Mouse (Mus musculus): ENCODE measurements at regions not wholly inside any gene's neighbourhood (a gene's known extent, or its start where the extent isn't known, plus 50 kb on each side); places are given as distances from the start of the nearest gene placed in this dataset.

- H3K4me3 ChIP-seq (ENCODE audit: insufficient read depth, low read length): no peak overlapping the region
- no peak overlapping the region for H3K27ac ChIP-seq (ENCODE audit: insufficient read depth, low read depth, low read length)
- TF ChIP-seq POLR2A (IDR thresholded peaks at IDR 0.05; ENCODE audit: borderline replicate concordance, low read depth, low read length) (no peak), CTCF (IDR thresholded peaks at IDR 0.05; ENCODE audit: low read depth, low read length) (no peak)
- H3K4me1 ChIP-seq (ENCODE audit: control insufficient read depth, insufficient read depth, low read length): no peaks in the 10 kb centered on the region
Measured at GRCm38 (mm10) chr4:142474018-142474417, 234.8 kb upstream of the Kazn start.

DNA sequence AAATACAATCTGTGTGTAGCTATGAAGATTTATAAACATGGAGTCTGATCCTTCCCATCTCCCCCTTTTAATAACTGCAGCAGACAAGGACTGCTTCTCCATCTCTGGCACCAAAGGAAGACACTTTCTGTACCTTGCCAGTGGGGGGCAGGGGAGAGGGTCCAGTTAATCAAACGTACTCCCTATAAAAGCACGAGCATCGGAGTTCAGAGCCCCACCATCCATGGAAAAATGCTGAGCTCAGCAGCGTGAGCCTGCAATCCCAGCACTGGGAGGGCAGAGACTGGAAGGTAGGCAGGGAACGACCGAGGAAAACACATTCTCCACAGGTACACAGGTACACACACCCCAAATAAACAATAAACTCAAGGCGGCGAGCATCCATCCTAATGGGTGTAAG, 234.1 kb upstream of the Kazn start:
- H3K4me1 ChIP-seq (ENCODE audit: control insufficient read depth, insufficient read depth, low read length): no peaks in the 10 kb centered on the region
- H3K27ac ChIP-seq (ENCODE audit: insufficient read depth, low read depth, low read length): no peak overlapping the region
- TF ChIP-seq CTCF (IDR thresholded peaks at IDR 0.05; ENCODE audit: low read depth, low read length) (no peak), POLR2A (IDR thresholded peaks at IDR 0.05; ENCODE audit: borderline replicate concordance, low read depth, low read length) (no peak)
- no peak overlapping the region for H3K4me3 ChIP-seq (ENCODE audit: insufficient read depth, low read length)

DNA sequence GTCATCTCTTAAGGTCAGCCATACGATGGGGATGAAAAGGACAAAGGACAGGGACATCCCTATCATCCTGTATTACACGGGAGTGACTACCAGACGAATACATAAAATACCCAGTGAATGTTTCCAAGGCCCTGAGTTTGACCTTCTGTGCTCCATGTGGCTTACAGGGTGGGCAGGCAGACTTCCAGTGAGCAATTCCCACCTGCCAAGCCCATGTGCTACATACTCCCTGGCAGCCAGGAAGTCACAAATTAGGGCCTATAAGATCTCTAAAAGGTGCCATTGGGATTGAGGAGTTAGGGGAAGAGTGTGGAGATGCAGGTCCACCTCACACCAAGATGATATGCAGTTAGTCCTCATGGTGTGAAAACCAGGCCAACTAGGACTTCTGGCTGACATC, 233.1 kb upstream of the Kazn start:
- Histone ChIP-seq H3K27ac (ENCODE audit: insufficient read depth, low read depth, low read length) (no peak overlapping the region), H3K4me3 (ENCODE audit: insufficient read depth, low read length) (no peak overlapping the region), H3K4me1 (ENCODE audit: control insufficient read depth, insufficient read depth, low read length) (no peaks in the 10 kb centered on the region)
- TF ChIP-seq CTCF (IDR thresholded peaks at IDR 0.05; ENCODE audit: low read depth, low read length): no peak
- no peak for TF ChIP-seq POLR2A (IDR thresholded peaks at IDR 0.05; ENCODE audit: borderline replicate concordance, low read depth, low read length)

- TF ChIP-seq CTCF (IDR thresholded peaks at IDR 0.05; ENCODE audit: low read depth, low read length): no peak
- TF ChIP-seq POLR2A (IDR thresholded peaks at IDR 0.05; ENCODE audit: borderline replicate concordance, low read depth, low read length): no peak
- no peaks in the 10 kb centered on the region for H3K4me1 ChIP-seq (ENCODE audit: control insufficient read depth, insufficient read depth, low read length)
- H3K27ac ChIP-seq (ENCODE audit: insufficient read depth, low read depth, low read length): no peak overlapping the region
Measured at GRCm38 (mm10) chr4:142470784-142471183, 231.6 kb upstream of the Kazn start.

DNA sequence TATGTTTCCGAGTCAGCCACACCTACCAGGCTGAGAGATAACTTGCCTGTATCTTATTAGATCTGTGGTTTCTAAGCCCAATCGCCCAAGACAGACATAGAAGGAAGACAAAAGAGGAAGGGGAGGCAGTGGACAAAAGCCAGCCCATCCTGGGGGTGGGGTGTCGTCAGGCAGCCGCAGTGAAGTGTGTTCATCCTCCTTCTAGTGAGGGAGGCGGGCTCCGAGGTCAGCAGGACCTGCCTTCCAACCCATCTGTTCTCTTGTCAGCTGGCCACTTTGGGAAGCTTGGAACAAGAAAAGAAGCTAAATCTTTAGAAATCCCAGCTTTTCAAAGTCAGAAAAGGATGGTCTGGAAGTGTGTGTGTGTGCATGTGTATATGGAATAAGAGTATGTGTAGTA, 228.7 kb upstream of the Kazn start:
- TF ChIP-seq CTCF (IDR thresholded peaks at IDR 0.05; ENCODE audit: low read depth, low read length) (no peak), POLR2A (IDR thresholded peaks at IDR 0.05; ENCODE audit: borderline replicate concordance, low read depth, low read length) (no peak)
- Histone ChIP-seq H3K4me3 (ENCODE audit: insufficient read depth, low read length) (no peak overlapping the region), H3K27ac (ENCODE audit: insufficient read depth, low read depth, low read length) (no peak overlapping the region), H3K4me1 (ENCODE audit: control insufficient read depth, insufficient read depth, low read length) (no peaks in the 10 kb centered on the region)

More at GRCm38 (mm10) chr4:142470784-142471183, 231.6 kb upstream of the Kazn start:
- H3K4me3 ChIP-seq (ENCODE audit: insufficient read depth, low read length): no peak overlapping the region

DNA sequence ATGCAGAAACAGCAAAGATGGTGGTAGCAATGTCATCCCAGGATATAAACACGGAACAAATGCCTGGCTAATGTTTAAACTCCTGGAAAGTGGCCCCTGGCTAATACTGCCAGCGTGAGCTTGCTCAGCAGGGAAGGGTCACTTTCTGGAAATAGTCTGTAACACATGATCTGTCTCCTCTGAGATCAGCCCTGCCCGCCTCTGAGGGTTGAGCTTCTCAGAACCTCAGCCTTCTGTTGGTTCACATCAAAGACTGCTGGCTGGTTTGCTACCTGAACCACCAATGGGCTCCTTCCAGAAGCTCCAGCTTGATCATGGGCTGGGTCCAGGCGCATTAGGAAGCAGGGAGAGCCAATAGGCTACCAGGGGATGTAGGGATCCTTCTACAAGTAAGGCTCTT, 226.0 kb upstream of the Kazn start:
- TF ChIP-seq CTCF (IDR thresholded peaks at IDR 0.05; ENCODE audit: low read depth, low read length) (no peak), POLR2A (IDR thresholded peaks at IDR 0.05; ENCODE audit: borderline replicate concordance, low read depth, low read length) (no peak)

DNA sequence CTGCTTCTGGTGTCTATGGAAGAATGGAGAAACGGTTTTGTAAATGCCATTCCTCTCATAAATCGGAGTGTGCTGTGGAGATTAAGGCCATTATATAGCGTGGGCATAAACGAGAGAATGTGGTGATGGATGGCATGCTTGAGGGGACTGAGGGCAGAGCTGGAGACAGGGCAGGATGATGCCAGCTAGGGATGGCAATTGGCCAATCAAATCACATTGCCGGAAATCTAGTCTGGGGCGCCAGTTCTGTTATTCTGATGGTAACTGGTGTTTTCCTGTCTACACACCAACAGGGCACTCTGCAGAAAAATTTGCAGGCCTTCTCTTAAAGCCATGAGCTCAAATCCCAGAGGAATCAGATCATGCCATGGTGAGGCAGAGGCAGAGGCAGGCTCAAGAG, 224.9 kb upstream of the Kazn start:
- no peak overlapping the region for H3K27ac ChIP-seq (ENCODE audit: insufficient read depth, low read depth, low read length)
- no peaks in the 10 kb centered on the region for H3K4me1 ChIP-seq (ENCODE audit: control insufficient read depth, insufficient read depth, low read length)
- no peak overlapping the region for H3K4me3 ChIP-seq (ENCODE audit: insufficient read depth, low read length)
- TF ChIP-seq CTCF (IDR thresholded peaks at IDR 0.05; ENCODE audit: low read depth, low read length) (no peak), POLR2A (IDR thresholded peaks at IDR 0.05; ENCODE audit: borderline replicate concordance, low read depth, low read length) (no peak)

More for the DNA sequence above, 226.0 kb upstream of the Kazn start:
- Histone ChIP-seq H3K4me1 (ENCODE audit: control insufficient read depth, insufficient read depth, low read length) (no peaks in the 10 kb centered on the region), H3K27ac (ENCODE audit: insufficient read depth, low read depth, low read length) (no peak overlapping the region), H3K4me3 (ENCODE audit: insufficient read depth, low read length) (no peak overlapping the region)

DNA sequence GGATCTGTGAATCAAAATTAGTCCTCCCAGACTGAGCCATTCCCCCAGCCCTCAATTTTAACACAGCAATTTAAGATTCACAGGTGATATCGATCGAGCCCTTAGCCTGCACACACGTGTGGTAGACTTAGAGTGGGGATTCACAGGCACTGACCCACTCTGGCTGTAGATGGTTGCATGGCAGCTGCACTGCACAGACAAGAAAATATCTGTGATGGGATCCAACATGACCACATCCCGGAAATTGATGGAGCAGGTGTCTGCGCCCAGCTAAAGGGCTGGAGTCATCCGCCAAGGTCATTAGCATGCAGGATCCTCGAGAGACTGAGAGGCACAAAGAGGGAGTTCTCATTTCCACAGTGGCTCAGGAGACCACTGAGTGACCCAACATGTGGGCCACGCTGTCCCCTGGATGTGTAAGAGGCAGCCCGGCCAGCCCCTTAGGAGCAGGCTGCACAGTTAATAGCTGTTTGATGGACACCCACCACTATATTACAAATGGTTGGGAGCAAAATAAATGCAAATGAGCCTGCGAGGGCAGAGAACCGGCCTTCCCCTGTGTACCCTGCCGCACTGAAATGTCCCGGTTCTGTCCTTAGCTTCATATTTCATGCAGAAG, 221.4 kb upstream of the Kazn start:
- H3K4me1 ChIP-seq (ENCODE audit: control insufficient read depth, insufficient read depth, low read length): no peaks in the 10 kb centered on the region
- no peak overlapping the region for H3K4me3 ChIP-seq (ENCODE audit: insufficient read depth, low read length)
- H3K27ac ChIP-seq (ENCODE audit: insufficient read depth, low read depth, low read length): no peak overlapping the region
- TF ChIP-seq POLR2A (IDR thresholded peaks at IDR 0.05; ENCODE audit: borderline replicate concordance, low read depth, low read length): no peak
- TF ChIP-seq CTCF (IDR thresholded peaks at IDR 0.05; ENCODE audit: low read depth, low read length): no peak

GRCm38 (mm10) chr4:142452614-142453013, 213.4 kb upstream of the Kazn start:
- TF ChIP-seq CTCF (IDR thresholded peaks at IDR 0.05; ENCODE audit: low read depth, low read length) (no peak), POLR2A (IDR thresholded peaks at IDR 0.05; ENCODE audit: borderline replicate concordance, low read depth, low read length) (no peak)
- no peak overlapping the region for H3K27ac ChIP-seq (ENCODE audit: insufficient read depth, low read depth, low read length)
- H3K4me1 ChIP-seq (ENCODE audit: control insufficient read depth, insufficient read depth, low read length): no peaks in the 10 kb centered on the region
- no peak overlapping the region for H3K4me3 ChIP-seq (ENCODE audit: insufficient read depth, low read length)

GRCm38 (mm10) chr4:142450884-142451283, 211.7 kb upstream of the Kazn start:
- H3K27ac ChIP-seq (ENCODE audit: insufficient read depth, low read depth, low read length): no peak overlapping the region
- no peaks in the 10 kb centered on the region for H3K4me1 ChIP-seq (ENCODE audit: control insufficient read depth, insufficient read depth, low read length)
- H3K4me3 ChIP-seq (ENCODE audit: insufficient read depth, low read length): no peak overlapping the region
- TF ChIP-seq POLR2A (IDR thresholded peaks at IDR 0.05; ENCODE audit: borderline replicate concordance, low read depth, low read length): no peak
- TF ChIP-seq CTCF (IDR thresholded peaks at IDR 0.05; ENCODE audit: low read depth, low read length): no peak

DNA sequence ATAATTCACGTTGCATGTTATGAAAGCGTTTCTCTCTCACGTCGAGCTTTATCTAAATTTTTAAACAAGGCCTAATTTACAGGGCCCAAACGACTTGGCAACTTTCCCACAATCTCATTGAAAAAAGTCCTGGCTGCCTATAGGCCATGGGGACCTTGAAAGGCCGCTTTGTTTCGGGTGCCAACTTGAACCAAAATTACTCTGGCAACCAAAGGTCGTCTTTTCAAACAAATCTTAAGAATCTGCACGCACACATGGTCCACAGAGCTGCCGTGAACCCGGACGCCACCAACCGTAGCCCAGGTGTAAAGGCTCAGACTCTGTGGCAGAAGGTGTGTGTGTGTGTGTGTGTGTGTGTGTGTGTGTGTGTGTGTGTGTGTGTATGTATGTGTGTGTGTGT, 210.5 kb upstream of the Kazn start:
- no peak overlapping the region for H3K4me3 ChIP-seq (ENCODE audit: insufficient read depth, low read length)
- no peaks in the 10 kb centered on the region for H3K4me1 ChIP-seq (ENCODE audit: control insufficient read depth, insufficient read depth, low read length)
- TF ChIP-seq CTCF (IDR thresholded peaks at IDR 0.05; ENCODE audit: low read depth, low read length) (no peak), POLR2A (IDR thresholded peaks at IDR 0.05; ENCODE audit: borderline replicate concordance, low read depth, low read length) (no peak)
- H3K27ac ChIP-seq (ENCODE audit: insufficient read depth, low read depth, low read length): no peak overlapping the region
